Mouse (Mus musculus) 3T3-L1 (cell line): Measurements from ENCODE around the gene Ifih1.

Source experiments
- DNase-seq: peaks from one replicate; pipeline ENCODE4 v3.0.0-alpha.2; 2015; ENCODE audit warnings: low read depth, low spot score

The Ifih1 gene

GRCm38 (mm10) chr2:62549659-62550058, 96.4 kb downstream of the Ifih1 start:
- no peak for DNase-seq

- DNase-seq: no peak
These were observed 96.9 kb downstream of the Ifih1 start for GRCm38 (mm10) chr2:62549131-62549530.

GRCm38 (mm10) chr2:62548104-62548503, 98.0 kb downstream of the Ifih1 start:
- no peak for DNase-seq
